Comparison of ENCODE assay signal across 7 mouse cellular contexts in the genomic region with DNA sequence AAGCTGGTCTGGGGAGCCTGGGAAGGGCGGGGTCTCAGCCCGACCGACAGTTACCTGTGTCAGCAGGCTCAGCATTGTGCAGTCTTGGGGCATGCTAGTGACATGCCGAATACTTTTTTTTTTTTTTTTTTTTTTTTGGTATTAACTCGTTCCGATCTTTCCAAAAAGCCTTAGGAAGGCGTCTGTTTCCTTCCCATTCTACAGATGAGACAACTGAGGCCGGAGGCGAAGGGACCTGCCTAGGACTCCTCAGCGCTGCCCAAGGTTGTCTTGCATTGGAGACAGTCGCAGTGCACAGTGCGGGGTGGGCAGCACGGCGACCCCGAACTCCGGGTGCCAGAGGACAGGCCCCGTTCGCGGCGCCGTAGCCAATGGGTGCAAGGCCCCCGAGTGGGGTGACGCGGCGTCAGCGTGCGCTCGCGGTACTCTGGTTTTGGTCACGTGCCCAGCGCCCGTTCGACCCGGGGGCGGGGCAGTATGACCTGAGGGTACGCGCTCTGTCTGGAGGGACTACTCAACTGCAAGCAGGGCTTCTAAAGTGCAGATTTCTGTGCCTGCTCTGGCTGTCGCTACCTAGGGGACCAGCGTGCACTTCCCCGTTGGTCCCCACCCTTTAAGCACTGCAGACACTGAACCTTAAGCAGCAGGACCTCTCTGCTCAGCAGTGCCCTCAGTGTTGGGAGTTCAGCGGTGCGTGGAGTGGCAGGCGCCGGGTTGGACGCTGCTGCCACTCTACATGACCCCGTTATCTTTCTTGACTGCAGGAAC. TPM values are rescaled to one million over a fixed set of nuclear protein-coding genes. Genes with fewer than 3 reads are reported as not detected.
DNase-seq lines count a peak whose midpoint lies in the region; ATAC-seq and TF ChIP-seq lines count a peak whose summit lies in the region.

A gene (minus strand): TSS at position 113 of the 768 bp plus-strand sequence.

- H3K4me2 ChIP-seq in embryonic facial prominence, embryonic 13.5 days = peak within 1 kb of the TSS; percentile 77
- H3K4me2 ChIP-seq in limb, embryonic 15.5 days = peak within 1 kb of the TSS; percentile 77
- peak within 1 kb of the TSS; percentile 55 for H3K4me2 ChIP-seq in midbrain, postnatal 0 days (ENCODE audit: low read depth, low read length, poor library complexity, severe bottlenecking)

- H3K9me3 ChIP-seq in embryonic facial prominence, embryonic 13.5 days = no peaks in the 10 kb centered on the region
- no peaks in the 10 kb centered on the region for H3K9me3 ChIP-seq in limb, embryonic 15.5 days
- no peaks in the 10 kb centered on the region for H3K9me3 ChIP-seq in midbrain, postnatal 0 days (ENCODE audit: low read length)

- peak; percentile 89 to 94 for DNase-seq in adrenal gland, postnatal 36 days
- peak; percentile 67 for DNase-seq in heart, adult 8-10 months (ENCODE audit: low spot score)
- DNase-seq in kidney, adult 9 months = peak; percentile 84
- peak; percentile 72 for DNase-seq in midbrain, postnatal 0 days (ENCODE audit: low spot score)
- DNase-seq in spleen, postnatal 10 days (ENCODE audit: low spot score in 2 of 2) = peak; percentile 60 to 85

- peaks cover 12% of the 10 kb centered on the region for H3K36me3 ChIP-seq in embryonic facial prominence, embryonic 13.5 days
- H3K36me3 ChIP-seq in limb, embryonic 15.5 days = peaks cover 13% of the 10 kb centered on the region
- H3K36me3 ChIP-seq in midbrain, postnatal 0 days (ENCODE audit: insufficient read depth, low read length) = peaks cover 5% of the 10 kb centered on the region

- peak within 1 kb of the TSS; percentile 44 for H3K4me3 ChIP-seq in embryonic facial prominence, embryonic 13.5 days
- peak within 1 kb of the TSS; percentile 42 for H3K4me3 ChIP-seq in limb, embryonic 15.5 days
- H3K4me3 ChIP-seq in midbrain, postnatal 0 days (ENCODE audit: low read depth, low read length) = peak within 1 kb of the TSS; percentile 31

- H3K4me1 ChIP-seq in embryonic facial prominence, embryonic 13.5 days = peaks cover 39% of the 10 kb centered on the region
- peaks cover 48% of the 10 kb centered on the region for H3K4me1 ChIP-seq in limb, embryonic 15.5 days
- H3K4me1 ChIP-seq in midbrain, postnatal 0 days (ENCODE audit: insufficient read depth, low read length) = peaks cover 5% of the 10 kb centered on the region; the same call in 1 of the 2 replicates

- peak; percentile 62; the same call in 1 of the 2 replicates for ATAC-seq in embryonic facial prominence, embryonic 13.5 days (ENCODE audit: insufficient number of reproducible peaks, insufficient read depth, low FRiP score, low TSS enrichment, low read depth)
- ATAC-seq in limb, embryonic 15.5 days (ENCODE audit: insufficient number of reproducible peaks, low FRiP score, low TSS enrichment, low read depth) = peak; percentile 46; the same call in 1 of the 2 replicates
- peak; percentile 82 for ATAC-seq in midbrain, postnatal 0 days (ENCODE audit: low FRiP score)

- TF ChIP-seq CTCF in midbrain, postnatal 0 days (IDR thresholded peaks at IDR 0.05) = peak; percentile 55

- peak within 1 kb of the TSS; percentile 68 for H3K9ac ChIP-seq in embryonic facial prominence, embryonic 13.5 days
- 0 out of 2 replicates have a peak within 1 kb of the TSS, but pooled peaks have one; percentile 1 for H3K9ac ChIP-seq in limb, embryonic 15.5 days
- 0 out of 2 replicates have a peak within 1 kb of the TSS, but pooled peaks have one; percentile 2 for H3K9ac ChIP-seq in midbrain, postnatal 0 days (replicated peaks; ENCODE audit: low read length, poor library complexity, severe bottlenecking)

- H3K27me3 ChIP-seq in embryonic facial prominence, embryonic 13.5 days = no peaks in the 10 kb centered on the region
- no peaks in the 10 kb centered on the region for H3K27me3 ChIP-seq in limb, embryonic 15.5 days
- H3K27me3 ChIP-seq in midbrain, postnatal 0 days (ENCODE audit: insufficient read depth, low read length) = no peaks in the 10 kb centered on the region

- WGBS in embryonic facial prominence, embryonic 13.5 days = 4% methylated on average over 46 of the region's 46 CpGs
- WGBS in limb, embryonic 15.5 days = 3% methylated on average over 46 of the region's 46 CpGs
- 5% methylated on average over 45 of the region's 46 CpGs for WGBS in midbrain, postnatal 0 days

- peak within 1 kb of the TSS; percentile 67 for H3K27ac ChIP-seq in embryonic facial prominence, embryonic 13.5 days
- peak within 1 kb of the TSS; percentile 65 for H3K27ac ChIP-seq in limb, embryonic 15.5 days
- H3K27ac ChIP-seq in midbrain, postnatal 0 days (ENCODE audit: low read depth, low read length) = peak within 1 kb of the TSS; percentile 39

RNA-seq across cellular contexts. Expression of the gene that starts here (rescaled TPM):
- 100 to 1,000 TPM; 160 to 181 TPM for total RNA-seq in adrenal gland, postnatal 36 days (2021)
- polyA plus RNA-seq in embryonic facial prominence, embryonic 13.5 days (2015; fragmentation: Nextera tagmentation; extraction: Ambion mirVana) = 59.1 and 61.9 TPM in 2 replicates
- 10 to 100 TPM; 31.0 to 42.3 (median 36.5) TPM for total RNA-seq in heart, adult 8-10 months (2022)
- 66.5 and 70.3 TPM in 2 replicates for polyA plus RNA-seq in limb, embryonic 15.5 days (2015; fragmentation: Nextera tagmentation; extraction: Ambion mirVana)
- total RNA-seq in midbrain, postnatal 0 days (2014; rRNA removed) = 77.1 and 96.5 TPM in 2 replicates
- 34.5 and 38.1 TPM in 2 replicates for polyA plus RNA-seq in midbrain, postnatal 0 days (2015; fragmentation: Nextera tagmentation; extraction: Ambion mirVana)

Comparison
In these comparisons a context has a peak if more than half of its experiments do, and no peak if none do; other contexts are left out.
1. Peak in every context shown above with its lines: DNase-seq, ATAC-seq, H3K4me3 ChIP-seq and H3K27ac ChIP-seq.
2. H3K9ac ChIP-seq: peak in every context shown above with its lines; median percentile 68 in embryonic facial prominence, embryonic 13.5 days; 2 in midbrain, postnatal 0 days; 1 in limb, embryonic 15.5 days.